Mouse (Mus musculus): Measurements from ENCODE around the gene Sfmbt1.

Sfmbt1 gene

DNA sequence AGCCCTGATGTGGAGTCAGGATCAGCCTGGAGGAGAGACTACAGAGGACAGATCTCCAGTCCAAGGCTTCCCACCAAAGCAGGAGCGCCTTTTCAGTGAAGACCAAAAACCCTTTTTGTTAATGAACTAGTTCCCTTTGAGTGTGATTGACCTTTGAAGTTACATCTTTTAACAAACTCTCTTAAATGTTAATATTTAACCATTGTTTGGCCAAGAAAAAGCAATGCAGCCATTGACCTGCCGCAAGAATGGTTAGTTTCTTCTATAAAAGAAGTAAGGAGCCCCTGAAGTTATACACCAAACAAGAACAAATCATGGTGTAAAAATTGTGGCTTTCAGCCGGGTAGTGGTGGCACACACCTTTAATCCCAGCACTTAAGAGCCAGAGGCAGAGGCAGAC is 24.0 kb upstream of the Sfmbt1 start:
- H3K9me3 ChIP-seq (ENCODE audit: low read length), result no peaks in the 10 kb centered on the region
- H3K27me3 ChIP-seq (ENCODE audit: insufficient read depth, low read length), result no peaks in the 10 kb centered on the region
- H3K4me1 ChIP-seq (replicated peaks; ENCODE audit: low read depth, low read length), result no peaks in the 10 kb centered on the region
- H3K4me3 ChIP-seq (replicated peaks; ENCODE audit: low read length), result no peak overlapping the region
- peaks cover 53% of the 10 kb centered on the region for H3K36me3 ChIP-seq (ENCODE audit: insufficient read depth, low read length)
- TF ChIP-seq CTCF (conservative IDR thresholded peaks at IDR 0.05; ENCODE audit: low read length), result no peak

DNA sequence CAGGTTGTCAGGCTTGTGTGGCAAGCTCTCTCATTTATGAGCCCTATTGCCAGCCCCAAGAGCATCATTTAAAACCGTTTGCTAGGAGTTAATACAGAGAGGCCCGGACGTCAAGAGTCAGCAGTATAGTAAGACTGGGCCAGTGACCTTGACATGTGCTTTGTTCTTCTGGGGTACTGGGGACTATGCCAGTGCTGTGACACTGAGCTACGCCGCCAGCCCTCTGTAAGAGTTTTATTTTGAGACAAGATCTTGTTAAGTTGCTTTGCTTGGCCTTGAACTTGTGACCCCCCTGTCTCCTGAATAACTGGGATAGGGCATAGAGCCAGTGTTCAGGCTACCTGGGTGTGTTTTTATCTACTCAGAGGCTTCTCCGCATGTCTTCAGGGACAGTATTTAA is 22.2 kb upstream of the Sfmbt1 start:
- Histone ChIP-seq H3K4me1 (replicated peaks; ENCODE audit: low read depth, low read length) (no peaks in the 10 kb centered on the region), H3K4me3 (replicated peaks; ENCODE audit: low read length) (no peak overlapping the region), H3K9me3 (ENCODE audit: low read length) (no peaks in the 10 kb centered on the region), H3K36me3 (ENCODE audit: insufficient read depth, low read length) (peaks cover 41% of the 10 kb centered on the region), H3K27me3 (ENCODE audit: insufficient read depth, low read length) (no peaks in the 10 kb centered on the region)
- TF ChIP-seq CTCF (conservative IDR thresholded peaks at IDR 0.05; ENCODE audit: low read length), result no peak
- no peak for TF ChIP-seq POU5F1 (IDR thresholded peaks at IDR 0.05; ENCODE audit: borderline replicate concordance, low read length)
- TF ChIP-seq NANOG (IDR thresholded peaks at IDR 0.05; ENCODE audit: borderline replicate concordance, low read length), result no peak

DNA sequence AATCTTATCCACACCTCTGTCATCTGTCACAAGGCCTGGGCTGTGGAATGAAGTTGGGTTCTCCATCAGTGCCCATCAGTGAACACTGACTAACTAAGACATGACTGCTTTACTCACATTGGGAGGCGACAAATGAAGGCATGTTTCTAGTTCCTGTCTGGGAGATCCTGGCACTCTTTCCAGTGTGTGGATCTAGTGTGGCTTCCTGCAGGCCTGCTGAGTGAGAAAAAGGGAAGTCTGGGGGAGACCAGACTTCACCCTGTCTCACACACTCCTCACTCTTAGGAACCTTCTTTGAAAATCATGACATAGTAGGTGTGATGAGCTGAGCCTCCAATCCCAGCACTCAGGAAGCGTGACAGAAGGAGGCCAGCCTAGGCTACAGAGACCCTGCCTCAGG is 19.9 kb upstream of the Sfmbt1 start:
- Histone ChIP-seq H3K27me3 (ENCODE audit: insufficient read depth, low read length) (no peaks in the 10 kb centered on the region), H3K9me3 (ENCODE audit: low read length) (no peaks in the 10 kb centered on the region), H3K4me1 (replicated peaks; ENCODE audit: low read depth, low read length) (no peaks in the 10 kb centered on the region), H3K4me3 (replicated peaks; ENCODE audit: low read length) (no peak overlapping the region), H3K36me3 (ENCODE audit: insufficient read depth, low read length) (peaks cover 26% of the 10 kb centered on the region)
- TF ChIP-seq NANOG (IDR thresholded peaks at IDR 0.05; ENCODE audit: borderline replicate concordance, low read length), result no peak
- no peak for TF ChIP-seq CTCF (conservative IDR thresholded peaks at IDR 0.05; ENCODE audit: low read length)
- no peak for TF ChIP-seq POU5F1 (IDR thresholded peaks at IDR 0.05; ENCODE audit: borderline replicate concordance, low read length)

DNA sequence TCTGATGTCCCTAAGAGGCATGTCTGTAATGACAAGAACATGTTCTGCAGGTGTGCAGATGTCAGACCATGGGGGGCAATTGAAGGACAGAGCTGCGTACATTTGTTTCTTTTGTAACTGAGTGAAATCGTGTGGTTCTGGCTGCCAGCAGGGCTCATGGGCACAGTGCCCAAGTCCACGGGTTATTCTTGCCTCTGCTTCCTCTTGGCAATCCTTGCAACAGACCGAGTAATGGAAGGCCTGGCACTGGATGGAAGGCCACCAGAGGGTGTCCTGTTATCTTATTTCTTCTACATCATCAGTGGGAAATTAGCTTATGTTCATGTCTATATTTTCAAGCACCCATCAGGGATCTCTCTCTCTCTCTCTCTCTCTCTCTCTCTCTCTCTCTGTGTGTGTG is 19.0 kb upstream of the Sfmbt1 start:
- Histone ChIP-seq H3K9me3 (ENCODE audit: low read length) (no peaks in the 10 kb centered on the region), H3K4me1 (replicated peaks; ENCODE audit: low read depth, low read length) (no peaks in the 10 kb centered on the region), H3K27me3 (ENCODE audit: insufficient read depth, low read length) (no peaks in the 10 kb centered on the region), H3K36me3 (ENCODE audit: insufficient read depth, low read length) (peaks cover 18% of the 10 kb centered on the region), H3K4me3 (replicated peaks; ENCODE audit: low read length) (no peak overlapping the region)
- TF ChIP-seq POU5F1 (IDR thresholded peaks at IDR 0.05; ENCODE audit: borderline replicate concordance, low read length) (no peak), NANOG (IDR thresholded peaks at IDR 0.05; ENCODE audit: borderline replicate concordance, low read length) (no peak), CTCF (conservative IDR thresholded peaks at IDR 0.05; ENCODE audit: low read length) (no peak)

DNA sequence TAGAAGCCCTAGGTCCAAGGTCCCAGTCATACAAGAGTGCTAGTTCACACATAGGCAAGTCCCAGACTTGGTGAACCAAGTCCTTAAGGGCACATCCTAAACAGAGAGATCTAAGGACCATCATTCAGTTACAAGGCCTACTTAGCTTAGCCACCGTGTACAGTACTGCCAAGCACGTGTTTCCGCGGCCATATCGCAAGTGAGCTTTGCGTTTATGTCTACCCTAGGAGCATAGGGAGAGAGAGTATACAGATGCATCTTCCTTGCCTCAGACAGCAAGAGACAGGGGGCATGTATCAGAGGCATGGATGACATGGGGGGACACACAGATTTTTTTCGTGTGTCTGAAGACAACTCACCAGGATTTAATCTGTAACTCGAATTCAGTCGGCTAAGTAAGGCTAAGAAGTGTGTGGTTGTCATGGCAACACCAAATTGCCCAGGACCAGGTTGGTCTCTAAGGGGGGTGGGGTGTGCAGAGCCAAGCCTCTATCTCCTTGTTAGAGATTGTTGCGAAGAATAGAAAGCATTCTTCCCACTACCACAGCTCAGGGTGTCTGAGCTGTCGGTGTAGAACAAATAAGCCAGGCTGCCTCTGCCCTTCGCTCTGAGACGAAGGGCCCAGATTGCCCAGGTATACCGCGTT is 17.1 kb upstream of the Sfmbt1 start:
- TF ChIP-seq CTCF (conservative IDR thresholded peaks at IDR 0.05; ENCODE audit: low read length), result no peak
- TF ChIP-seq POU5F1 (IDR thresholded peaks at IDR 0.05; ENCODE audit: borderline replicate concordance, low read length), result no peak
- TF ChIP-seq NANOG (IDR thresholded peaks at IDR 0.05; ENCODE audit: borderline replicate concordance, low read length), result no peak
- Histone ChIP-seq H3K4me3 (replicated peaks; ENCODE audit: low read length) (no peak overlapping the region), H3K9me3 (ENCODE audit: low read length) (no peaks in the 10 kb centered on the region), H3K36me3 (ENCODE audit: insufficient read depth, low read length) (peaks cover 9% of the 10 kb centered on the region; the same call in 1 of the 2 replicates), H3K4me1 (replicated peaks; ENCODE audit: low read depth, low read length) (no peaks in the 10 kb centered on the region), H3K27me3 (ENCODE audit: insufficient read depth, low read length) (no peaks in the 10 kb centered on the region)

DNA sequence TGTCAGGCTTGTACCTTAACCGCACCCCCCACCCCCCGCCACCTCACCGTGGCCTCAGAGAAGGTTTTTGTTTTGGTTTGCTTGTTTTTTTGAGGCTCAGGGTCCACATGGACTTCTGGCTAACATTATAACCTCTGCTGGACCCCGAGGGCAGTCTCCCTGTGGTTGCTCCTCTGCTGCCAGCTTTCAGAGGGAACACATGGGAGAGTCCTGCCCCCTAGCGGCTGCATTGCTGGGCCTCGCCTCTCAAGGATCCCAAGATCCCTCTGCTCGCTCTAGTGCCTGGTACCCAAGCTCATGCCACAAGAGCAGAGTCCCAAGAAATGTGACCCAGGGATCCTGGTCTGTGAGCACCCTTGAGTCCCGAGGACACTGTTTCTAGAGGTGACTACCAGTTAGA is 15.0 kb upstream of the Sfmbt1 start:
- Histone ChIP-seq H3K9me3 (ENCODE audit: low read length) (no peaks in the 10 kb centered on the region), H3K27me3 (ENCODE audit: insufficient read depth, low read length) (0 out of 2 replicates have a peak, but pooled peaks cover under 1% of the 10 kb centered on the region), H3K36me3 (ENCODE audit: insufficient read depth, low read length) (peaks cover 4% of the 10 kb centered on the region; the same call in 1 of the 2 replicates), H3K4me3 (replicated peaks; ENCODE audit: low read length) (no peak overlapping the region), H3K4me1 (replicated peaks; ENCODE audit: low read depth, low read length) (no peaks in the 10 kb centered on the region)
- TF ChIP-seq CTCF (conservative IDR thresholded peaks at IDR 0.05; ENCODE audit: low read length), result peak; percentile 89
- TF ChIP-seq NANOG (IDR thresholded peaks at IDR 0.05; ENCODE audit: borderline replicate concordance, low read length), result no peak

DNA sequence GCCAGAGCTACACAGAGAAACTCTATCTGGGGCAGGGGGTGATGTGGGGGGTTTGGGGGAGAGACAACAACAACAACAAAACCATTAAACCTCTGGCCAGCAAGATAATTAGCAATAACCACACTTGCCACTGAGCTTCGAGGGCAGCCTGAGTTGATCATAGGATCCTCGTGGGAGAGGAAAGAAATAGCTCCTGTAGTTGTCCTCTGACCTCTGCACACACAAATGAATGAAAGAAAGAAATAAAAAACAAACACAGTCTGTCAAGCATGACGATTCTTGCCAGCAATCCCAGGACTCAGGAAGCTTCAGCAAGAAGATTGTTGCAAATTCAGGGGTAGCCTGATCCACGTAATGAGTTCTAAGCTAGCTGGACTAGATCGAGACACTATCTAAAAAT is 12.1 kb upstream of the Sfmbt1 start:
- H3K4me3 ChIP-seq (replicated peaks; ENCODE audit: low read length), result no peak overlapping the region
- no peaks in the 10 kb centered on the region for H3K9me3 ChIP-seq (ENCODE audit: low read length)
- TF ChIP-seq CTCF (conservative IDR thresholded peaks at IDR 0.05; ENCODE audit: low read length) (no peak), NANOG (IDR thresholded peaks at IDR 0.05; ENCODE audit: borderline replicate concordance, low read length) (no peak), POU5F1 (IDR thresholded peaks at IDR 0.05; ENCODE audit: borderline replicate concordance, low read length) (no peak)
- H3K36me3 ChIP-seq (ENCODE audit: insufficient read depth, low read length), result no peaks in the 10 kb centered on the region
- no peaks in the 10 kb centered on the region for H3K4me1 ChIP-seq (replicated peaks; ENCODE audit: low read depth, low read length)
- H3K27me3 ChIP-seq (ENCODE audit: insufficient read depth, low read length), result peaks cover 17% of the 10 kb centered on the region

DNA sequence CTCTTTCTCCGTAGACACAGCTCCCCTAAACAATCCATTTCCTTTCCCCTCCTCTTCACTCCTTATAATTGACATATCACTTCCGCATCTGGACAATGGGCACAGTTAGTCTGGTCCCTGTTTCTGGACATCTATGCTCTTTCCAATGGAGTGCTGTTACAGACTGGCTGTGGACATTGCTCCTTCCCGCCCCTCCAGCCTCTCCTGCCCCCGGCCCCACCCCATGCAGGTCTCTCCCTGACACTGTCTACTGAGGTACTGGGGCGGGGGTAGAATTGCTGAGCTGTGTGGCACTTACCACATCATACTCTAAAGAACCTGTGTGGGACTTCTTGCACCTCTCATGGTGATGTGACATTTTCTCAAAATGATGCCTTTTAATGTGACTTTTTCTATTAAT is 11.6 kb upstream of the Sfmbt1 start:
- H3K4me3 ChIP-seq (replicated peaks; ENCODE audit: low read length), result no peak overlapping the region
- H3K27me3 ChIP-seq (ENCODE audit: insufficient read depth, low read length), result peaks cover 17% of the 10 kb centered on the region
- no peaks in the 10 kb centered on the region for H3K4me1 ChIP-seq (replicated peaks; ENCODE audit: low read depth, low read length)
- H3K9me3 ChIP-seq (ENCODE audit: low read length), result no peaks in the 10 kb centered on the region
- no peaks in the 10 kb centered on the region for H3K36me3 ChIP-seq (ENCODE audit: insufficient read depth, low read length)
- no peak for TF ChIP-seq NANOG (IDR thresholded peaks at IDR 0.05; ENCODE audit: borderline replicate concordance, low read length)
- TF ChIP-seq POU5F1 (IDR thresholded peaks at IDR 0.05; ENCODE audit: borderline replicate concordance, low read length), result no peak
- TF ChIP-seq CTCF (conservative IDR thresholded peaks at IDR 0.05; ENCODE audit: low read length), result no peak
